Mouse (Mus musculus) regulatory T cell (primary cell): ENCODE data around the gene Mllt6.

ENCODE experiments used
- in situ Hi-C: fragments of 300-600 bp; cut with MboI, MseI; formaldehyde crosslinking; loops from one replicate; pipeline ENCODE4 v1.15.1; 2025; ENCODE audit warnings: high pct_unique_total_duplicates

The Mllt6 gene

GRCm38 (mm10) chr11:97662893-97663527 lies at the start of gene Mllt6:
TSS of gene Mllt6 (plus strand) at chr11:97663414.
- in situ Hi-C loops: no loop called here

GRCm38 (mm10) chr11:97615276-97615675 lies 47.9 kb upstream of the Mllt6 start:
- in situ Hi-C loops: no loop called here

GRCm38 (mm10) chr11:97618368-97618767 lies 44.8 kb upstream of the Mllt6 start:
- in situ Hi-C loops: no loop called here

GRCm38 (mm10) chr11:97619391-97619795 lies 43.8 kb upstream of the Mllt6 start:
- in situ Hi-C loops: no loop called here

GRCm38 (mm10) chr11:97622440-97622839 lies 40.8 kb upstream of the Mllt6 start:
- in situ Hi-C loops: no loop called here

- in situ Hi-C loops: no loop called here
Observed at GRCm38 (mm10) chr11:97623166-97623565, 40.0 kb upstream of the Mllt6 start.

GRCm38 (mm10) chr11:97625551-97625950 lies 37.7 kb upstream of the Mllt6 start:
- in situ Hi-C loops: no loop called here

GRCm38 (mm10) chr11:97626431-97626830 lies 36.8 kb upstream of the Mllt6 start:
- in situ Hi-C loops: no loop called here

GRCm38 (mm10) chr11:97626850-97627249 lies 36.4 kb upstream of the Mllt6 start:
- in situ Hi-C loops: no loop called here

- in situ Hi-C loops: no loop called here
Observed at GRCm38 (mm10) chr11:97627556-97628302, 35.5 kb upstream of the Mllt6 start.

- in situ Hi-C loops: no loop called here
Observed at GRCm38 (mm10) chr11:97628303-97628567, 35.0 kb upstream of the Mllt6 start.

- in situ Hi-C loops: no loop called here
Observed at GRCm38 (mm10) chr11:97628568-97629518, 34.4 kb upstream of the Mllt6 start.

GRCm38 (mm10) chr11:97629576-97629975 lies 33.6 kb upstream of the Mllt6 start, which contains the start of gene Epop:
TSS of gene Epop (minus strand) at chr11:97629702.
- in situ Hi-C loops: no loop called here

GRCm38 (mm10) chr11:97631046-97631445 lies 32.2 kb upstream of the Mllt6 start:
- in situ Hi-C loops: loop anchor here (10.0 kb wide), 1 partner anchor 64 kb away; no protein-coding TSS in a partner anchor

- in situ Hi-C loops: loop anchor here (10.0 kb wide), 1 partner anchor 63 kb away; no protein-coding TSS in a partner anchor
Observed at GRCm38 (mm10) chr11:97631500-97631899, 31.7 kb upstream of the Mllt6 start.

GRCm38 (mm10) chr11:97631938-97632337 lies 31.3 kb upstream of the Mllt6 start:
- in situ Hi-C loops: loop anchor here (10.0 kb wide), 1 partner anchor 63 kb away; no protein-coding TSS in a partner anchor

- in situ Hi-C loops: loop anchor here (10.0 kb wide), 1 partner anchor 62 kb away; no protein-coding TSS in a partner anchor
Observed at GRCm38 (mm10) chr11:97632440-97632839, 30.8 kb upstream of the Mllt6 start.

- in situ Hi-C loops: loop anchor here (10.0 kb wide), 1 partner anchor 59 kb away; no protein-coding TSS in a partner anchor
Observed at GRCm38 (mm10) chr11:97635468-97636019, 27.7 kb upstream of the Mllt6 start.

GRCm38 (mm10) chr11:97641668-97642067 lies 21.5 kb upstream of the Mllt6 start:
- in situ Hi-C loops: no loop called here

- in situ Hi-C loops: no loop called here
Observed at GRCm38 (mm10) chr11:97642746-97643145, 20.5 kb upstream of the Mllt6 start.

- in situ Hi-C loops: no loop called here
Observed at GRCm38 (mm10) chr11:97643380-97644055, 19.7 kb upstream of the Mllt6 start.
